Mouse (Mus musculus) v-Abl transformed pro-B cells (cell line): Measurements from ENCODE around the gene Znhit1.

Experiments
- in situ Hi-C, 2 experiments: fragments of 400-800 bp; cut with MboI; formaldehyde crosslinking; loops; one replicate each; pipeline ENCODE4 v1.15.1; 2025; ENCODE audit not compliant: unreplicated experiment in 2 of 2

Gene Znhit1

DNA sequence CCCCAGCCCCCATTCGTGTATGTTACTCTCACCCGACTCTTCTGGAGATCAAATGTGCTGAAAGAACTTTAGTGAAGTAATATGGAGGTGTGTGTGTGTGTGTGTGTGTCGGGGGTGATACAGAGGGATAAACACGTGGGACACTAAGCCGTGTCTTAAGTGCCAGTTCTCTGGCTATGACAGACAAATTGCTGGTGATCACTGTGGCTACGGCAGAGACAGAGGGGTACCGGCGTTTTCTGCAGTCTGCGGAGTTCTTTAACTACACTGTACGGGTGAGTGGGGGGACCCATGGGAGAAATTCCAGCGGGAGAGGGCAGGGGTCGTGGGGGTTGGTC, at the start of gene Znhit1:
Gene Znhit1, minus strand, starts transcription at position 88 of the 338 bp plus-strand sequence.
- in situ Hi-C loops, result no loop called here

DNA sequence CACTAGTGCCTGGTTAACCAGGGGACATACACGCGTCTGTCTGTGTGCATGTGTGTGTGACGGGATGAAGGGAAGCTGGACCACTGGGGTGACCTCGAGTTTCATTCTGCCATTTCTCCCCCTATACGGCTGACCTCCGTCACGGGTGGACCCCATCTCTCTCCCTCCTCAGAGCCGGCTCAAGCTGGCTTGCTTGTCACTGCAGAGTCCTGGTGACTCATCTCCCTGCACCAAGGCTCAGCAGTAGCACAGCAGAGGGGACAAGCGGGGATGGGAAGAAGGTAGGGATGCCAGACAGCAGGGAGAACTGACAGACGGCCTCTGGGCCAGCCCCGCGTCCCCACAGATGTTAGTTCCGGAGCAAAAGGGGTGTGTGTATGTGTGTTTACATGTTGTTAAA, 48.4 kb upstream of the Znhit1 start:
- in situ Hi-C loops, result no loop called here

- in situ Hi-C loops, result no loop called here
These were observed 44.8 kb upstream of the Znhit1 start for GRCm38 (mm10) chr5:137032641-137033074.

DNA sequence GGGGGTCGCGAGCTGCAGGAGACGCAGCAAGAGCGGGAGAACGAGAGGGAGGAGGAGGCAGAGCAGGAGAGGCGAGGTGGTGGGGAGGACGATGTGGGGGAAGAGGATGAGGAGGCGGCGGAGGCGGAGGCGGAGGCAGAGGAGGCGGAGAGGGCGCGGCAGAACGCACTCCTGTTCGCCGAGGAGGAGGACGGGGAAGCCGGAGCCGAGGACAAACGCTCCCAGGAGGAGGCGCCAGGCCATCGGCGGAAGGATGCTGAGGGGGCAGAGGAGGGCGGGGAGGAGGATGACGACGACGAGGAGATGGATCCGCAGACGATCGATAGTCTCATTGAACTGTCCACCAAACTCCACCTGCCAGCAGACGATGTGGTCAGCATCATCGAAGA, 44.2 kb upstream of the Znhit1 start:
- in situ Hi-C loops, result no loop called here

DNA sequence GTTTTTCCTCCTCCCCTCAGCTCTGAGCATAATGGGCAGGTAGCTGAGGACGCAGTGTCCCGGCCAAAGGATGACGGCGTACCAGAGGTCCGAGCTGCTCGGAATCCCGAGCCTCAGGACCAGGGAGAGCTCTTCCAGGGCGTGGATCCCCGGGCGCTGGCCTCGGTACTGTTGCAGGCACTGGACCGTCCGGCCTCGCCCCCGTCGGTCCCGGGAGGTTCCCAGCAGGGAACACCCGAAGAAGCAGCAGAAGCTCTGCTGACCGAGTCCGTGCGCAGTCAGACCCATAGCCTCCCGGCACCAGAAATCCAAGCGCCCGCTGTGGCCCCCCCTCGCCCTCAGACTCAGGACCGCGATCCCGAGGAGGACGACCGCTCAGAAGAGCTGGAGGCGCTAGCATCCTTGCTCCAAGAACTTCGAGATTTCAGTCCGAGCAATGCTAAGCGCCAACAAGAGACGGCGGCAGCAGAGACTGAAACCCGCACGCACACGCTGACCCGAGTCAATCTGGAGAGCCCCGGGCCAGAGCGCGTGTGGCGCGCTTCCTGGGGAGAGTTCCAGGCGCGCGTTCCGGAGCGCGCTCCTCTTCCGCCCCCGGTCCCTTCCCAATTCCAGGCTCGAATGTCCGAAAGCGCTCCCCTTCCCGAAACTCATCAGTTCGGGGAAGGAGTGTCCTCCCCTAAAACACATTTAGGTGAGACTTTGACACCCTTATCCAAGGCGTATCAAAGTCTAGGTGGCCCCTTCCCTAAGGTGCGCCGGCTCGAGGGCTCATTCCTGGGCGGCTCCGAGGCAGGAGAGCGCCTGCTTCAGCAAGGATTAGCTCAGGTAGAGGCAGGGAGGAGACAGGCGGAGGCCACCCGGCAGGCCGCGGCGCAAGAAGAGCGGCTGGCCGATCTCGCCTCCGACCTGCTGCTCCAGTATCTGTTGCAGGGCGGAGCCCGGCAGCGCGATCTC, 43.5 kb upstream of the Znhit1 start:
- in situ Hi-C loops, result no loop called here

- in situ Hi-C loops, result no loop called here
These were observed 42.6 kb upstream of the Znhit1 start for GRCm38 (mm10) chr5:137030416-137030810.

DNA sequence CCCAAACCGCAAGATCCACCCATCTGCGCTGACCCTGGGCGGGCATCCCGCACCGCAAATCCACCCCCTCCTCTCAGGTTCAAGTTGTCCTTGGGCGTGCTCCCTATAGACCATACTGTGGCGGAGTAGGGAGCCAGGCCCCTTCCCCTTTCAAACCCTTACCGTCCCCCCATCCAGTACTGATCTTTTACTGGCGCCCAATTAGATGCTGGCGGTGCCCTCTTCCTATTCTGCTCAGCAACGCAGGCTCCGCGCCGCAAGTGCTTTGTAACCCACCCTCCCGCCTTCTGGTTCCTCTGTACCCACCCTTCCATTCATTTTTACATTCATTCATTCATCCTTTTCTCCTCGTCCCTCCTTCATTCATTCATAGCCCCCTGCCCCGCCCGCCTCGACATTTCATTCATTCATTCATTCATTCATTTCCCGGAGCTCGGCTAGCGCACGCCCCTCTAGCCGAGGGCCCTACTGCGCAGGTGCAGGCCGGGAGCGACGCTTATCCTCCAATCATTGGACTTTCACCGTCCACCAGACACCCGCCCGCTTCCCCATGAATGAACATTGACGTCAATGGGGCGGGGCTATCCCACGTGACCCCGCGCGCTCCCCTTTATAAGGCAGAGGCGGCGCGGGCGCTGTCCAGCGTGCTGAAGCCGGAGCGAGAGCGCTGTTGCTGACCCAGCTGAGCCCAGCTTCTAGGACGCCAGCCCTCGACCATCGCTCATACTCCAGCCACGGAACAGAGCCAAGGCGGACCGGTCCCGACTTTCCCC, 42.0 kb upstream of the Znhit1 start:
- in situ Hi-C loops, result no loop called here

DNA sequence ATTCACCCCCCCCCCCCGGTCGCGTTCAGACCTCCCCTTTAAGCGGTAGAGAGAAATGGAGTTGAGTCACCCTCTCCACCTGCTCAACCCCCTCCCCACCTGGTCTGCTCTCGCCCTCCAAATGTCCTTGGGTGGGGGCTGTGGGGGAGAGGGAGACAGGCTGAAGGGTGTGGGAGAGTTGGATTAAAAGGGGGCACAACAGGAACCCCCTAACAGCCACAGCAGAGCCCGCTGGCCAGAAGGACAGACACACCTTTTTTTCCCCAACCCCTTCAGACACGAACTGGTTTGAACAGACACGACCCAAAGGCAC, 41.4 kb upstream of the Znhit1 start:
- in situ Hi-C loops, result no loop called here

DNA sequence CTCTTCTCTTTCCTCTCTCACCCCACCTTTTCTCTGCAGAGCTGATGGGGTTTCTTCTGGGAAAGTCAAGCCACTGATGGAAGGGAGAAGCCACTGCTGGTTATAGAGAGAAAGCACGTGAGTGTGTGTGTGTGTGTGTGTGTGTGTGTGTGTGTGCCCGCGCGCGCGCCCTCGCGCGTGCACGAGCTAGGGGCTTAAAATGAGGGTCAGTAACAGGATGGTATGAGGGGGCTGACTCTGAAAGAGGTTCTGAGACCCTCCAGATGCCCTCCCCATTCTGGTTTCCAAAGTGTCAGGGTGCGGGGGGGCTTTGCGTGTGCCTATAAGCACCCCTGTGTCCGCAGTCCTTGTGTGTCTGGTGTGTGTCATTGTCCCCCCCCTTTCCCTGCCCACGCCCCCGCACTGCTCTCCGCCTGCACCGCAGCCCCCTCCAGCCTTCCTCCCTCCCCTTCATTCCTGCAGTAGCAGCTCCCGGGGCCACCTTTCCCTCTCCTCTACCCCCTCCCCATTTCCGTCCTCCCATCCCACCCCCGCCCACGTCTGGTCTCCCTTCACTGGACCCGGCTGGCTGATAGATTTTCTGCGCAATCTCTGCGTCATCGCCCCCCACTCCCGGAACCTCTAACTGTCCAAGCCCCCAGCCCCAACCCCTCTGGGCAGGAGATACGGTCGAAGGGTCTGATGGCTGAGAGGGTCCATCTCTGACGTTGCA, 40.9 kb upstream of the Znhit1 start:
- in situ Hi-C loops, result no loop called here

DNA sequence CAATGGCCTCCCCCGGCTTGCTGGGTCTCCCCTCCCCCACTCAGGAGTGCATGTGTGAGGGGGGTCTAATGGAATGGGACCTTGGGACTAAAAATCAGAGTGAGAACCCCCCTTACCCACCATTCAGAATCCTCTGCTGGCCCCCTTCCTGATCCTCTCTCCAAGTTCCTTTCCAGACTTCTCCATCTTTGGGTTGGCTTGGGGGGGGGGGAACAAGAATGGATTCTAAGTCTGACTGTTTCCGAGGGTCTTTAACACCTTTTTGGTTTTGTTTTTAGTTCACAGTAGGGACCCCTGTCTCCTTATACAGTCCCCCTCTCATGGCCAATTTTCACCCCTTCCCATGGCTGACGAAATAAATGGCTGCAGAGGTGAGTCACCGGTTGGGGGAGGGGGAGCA, 38.3 kb upstream of the Znhit1 start, which contains the start of gene Vgf:
Gene Vgf, plus strand, starts transcription at position 301 of the 400 bp plus-strand sequence.
- in situ Hi-C loops, result no loop called here

- in situ Hi-C loops, result no loop called here
These were observed 37.3 kb upstream of the Znhit1 start for GRCm38 (mm10) chr5:137025132-137025531.

- in situ Hi-C loops, result loop anchor here (5.0 kb wide), 1 partner anchor 83 kb away; no protein-coding TSS in a partner anchor
These were observed 36.5 kb upstream of the Znhit1 start for GRCm38 (mm10) chr5:137024318-137024717.

DNA sequence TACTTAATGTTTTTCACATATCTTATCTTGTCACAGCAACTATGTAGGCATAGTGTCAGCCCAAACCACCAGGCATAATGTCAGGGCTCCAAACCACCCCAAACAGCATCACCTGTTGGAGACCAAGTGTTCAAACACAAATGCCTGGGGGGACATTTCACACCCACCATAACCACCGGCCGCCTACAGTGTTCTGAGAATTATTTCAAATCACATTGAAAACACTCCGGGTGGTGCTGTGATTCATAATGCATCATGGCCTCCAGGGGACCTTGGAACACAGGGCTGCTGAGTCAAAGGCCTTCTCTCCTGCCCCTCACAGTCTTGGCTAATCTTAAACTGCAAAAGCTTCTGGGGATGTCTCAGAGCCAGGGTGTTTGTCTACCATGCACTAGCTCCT, 28.1 kb upstream of the Znhit1 start:
- in situ Hi-C loops, result no loop called here

- in situ Hi-C loops, result no loop called here
These were observed 24.7 kb upstream of the Znhit1 start for GRCm38 (mm10) chr5:137012401-137012950.

DNA sequence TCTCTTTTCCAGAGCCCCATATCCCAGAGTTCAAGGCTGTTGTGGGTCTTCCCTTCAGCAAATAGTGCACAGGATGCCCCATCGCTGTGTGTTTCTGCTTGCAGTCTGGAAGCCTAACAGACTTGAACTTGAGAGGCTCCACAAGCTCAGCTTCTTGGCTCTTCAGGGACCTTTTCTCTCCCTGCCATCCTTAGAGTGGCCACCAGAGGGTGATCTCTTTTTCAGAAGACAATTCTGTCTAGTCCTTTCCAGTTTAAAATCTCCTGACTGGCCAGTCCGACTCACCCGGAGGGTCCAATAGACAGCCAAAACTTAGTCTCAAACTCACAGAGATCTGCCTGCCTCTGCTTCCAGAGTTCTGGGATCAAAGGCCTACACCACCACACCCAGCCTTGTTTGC, 22.2 kb upstream of the Znhit1 start:
- in situ Hi-C loops, result no loop called here

DNA sequence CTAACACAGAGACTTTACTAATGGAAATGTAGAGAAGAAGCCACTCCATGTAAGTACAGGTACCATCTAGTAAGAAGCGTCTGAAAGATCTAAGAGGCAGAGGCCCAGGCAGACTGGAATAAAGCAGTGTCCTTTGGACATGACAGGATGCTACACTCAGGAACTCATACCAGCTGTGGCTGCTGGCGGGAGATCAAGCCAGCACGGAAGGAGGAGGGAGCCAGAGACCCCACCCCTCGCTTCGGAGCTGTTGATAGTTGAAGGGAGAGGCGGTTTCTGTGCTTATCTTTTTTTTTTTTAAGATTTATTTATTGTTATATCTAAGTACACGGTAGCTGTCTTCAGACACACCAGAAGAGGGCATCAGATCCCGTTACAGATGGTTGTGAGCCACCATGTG, 19.5 kb upstream of the Znhit1 start:
- in situ Hi-C loops, result no loop called here

- in situ Hi-C loops, result no loop called here
These were observed 12.8 kb upstream of the Znhit1 start for GRCm38 (mm10) chr5:137000612-137001011.

DNA sequence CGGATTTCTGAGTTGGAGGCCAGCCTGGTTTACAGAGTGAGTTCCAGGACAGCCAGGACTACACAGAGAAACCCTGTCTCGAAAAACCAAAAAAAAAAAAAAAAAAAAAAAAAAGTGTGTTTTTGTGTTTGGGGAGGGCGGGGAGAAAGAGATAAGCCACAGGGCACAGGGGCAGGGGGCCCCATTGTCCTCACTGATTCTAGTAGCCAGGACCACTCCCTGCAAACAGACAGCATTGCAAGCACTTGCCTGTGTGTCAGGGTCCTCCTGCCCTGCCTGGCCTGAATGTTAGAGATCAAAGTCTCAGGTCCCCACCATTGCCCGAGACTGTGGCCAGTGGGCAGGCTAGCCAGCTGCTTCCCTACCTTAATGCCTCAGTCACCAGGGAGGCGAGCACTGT, 11.6 kb upstream of the Znhit1 start:
- in situ Hi-C loops, result no loop called here

GRCm38 (mm10) chr5:136989801-136990200, 2.0 kb upstream of the Znhit1 start:
- in situ Hi-C loops, result no loop called here

GRCm38 (mm10) chr5:136988420-136988819, 599 bp upstream of the Znhit1 start:
- in situ Hi-C loops, result no loop called here
